ENCODE assay signal across 8 mouse cellular contexts in genomic region chr4:155785819-155786218, GRCm38 (mm10). TPM values are rescaled to one million over a fixed set of nuclear protein-coding genes. Genes with fewer than 3 reads are reported as not detected.
DNase-seq lines count a peak whose midpoint lies in the region; ATAC-seq and TF ChIP-seq lines count a peak whose summit lies in the region.

Gene Tmem88b (minus strand): TSS chr4:155785874.

- no peak for TF ChIP-seq POLR2A in testis, adult 2 months (IDR thresholded peaks at IDR 0.05; ENCODE audit: control insufficient read depth, low read depth, low read length)

- no peak for DNase-seq in frontal cortex, postnatal 36 days (ENCODE audit: low spot score in 2 of 2)
- no peak for DNase-seq in testis, postnatal 14 days (ENCODE audit: low spot score)
- DNase-seq in stomach, postnatal 0 days (ENCODE audit: low spot score): no peak
- DNase-seq in urinary bladder, postnatal 36 days (ENCODE audit: low spot score in 2 of 2): no peak
- no peak for DNase-seq in frontal cortex, postnatal 25 days (ENCODE audit: low spot score in 2 of 2)

- peaks cover 20% of the 10 kb centered on the region for H3K4me1 ChIP-seq in testis, adult 2 months (ENCODE audit: control insufficient read depth, insufficient read depth, low read length)
- peaks cover 12% of the 10 kb centered on the region for H3K4me1 ChIP-seq in limb, embryonic 12.5 days (replicated peaks)
- no peaks in the 10 kb centered on the region for H3K4me1 ChIP-seq in stomach, postnatal 0 days (replicated peaks; ENCODE audit: control insufficient read depth, insufficient read depth)

- no peak for TF ChIP-seq CTCF in testis, adult 2 months (IDR thresholded peaks at IDR 0.05; ENCODE audit: control insufficient read depth, insufficient read depth, insufficient replicate concordance, low read depth, low read length)
- peak; percentile 58 for TF ChIP-seq CTCF in stomach, postnatal 0 days (IDR thresholded peaks at IDR 0.05; ENCODE audit: low read depth)

- peak within 1 kb of the TSS; percentile 88 for H3K4me3 ChIP-seq in testis, adult 2 months (ENCODE audit: control insufficient read depth, low read depth, low read length)
- H3K4me3 ChIP-seq in limb, embryonic 12.5 days (replicated peaks): peak within 1 kb of the TSS; percentile 61
- peak within 1 kb of the TSS; percentile 63 for H3K4me3 ChIP-seq in stomach, postnatal 0 days (ENCODE audit: low read depth, low read length)

- 0 out of 2 replicates have a peak within 1 kb of the TSS, but pooled peaks have one; percentile 80 for H3K9ac ChIP-seq in limb, embryonic 12.5 days (replicated peaks)
- H3K9ac ChIP-seq in stomach, postnatal 0 days (ENCODE audit: low read length): peak within 1 kb of the TSS; percentile 86

- peak within 1 kb of the TSS; percentile 71 for H3K4me2 ChIP-seq in limb, embryonic 12.5 days
- peak within 1 kb of the TSS; percentile 75 for H3K4me2 ChIP-seq in stomach, postnatal 0 days (replicated peaks; ENCODE audit: low read depth)

- WGBS in limb, embryonic 12.5 days: 75% methylated on average over 5 of the region's 5 CpGs
- WGBS in stomach, postnatal 0 days: 54% methylated on average over 5 of the region's 5 CpGs

- peak within 1 kb of the TSS; percentile 79; the same call in 1 of the 2 replicates for H3K27ac ChIP-seq in testis, adult 2 months (ENCODE audit: control insufficient read depth, insufficient read depth, low read depth, low read length)
- peak within 1 kb of the TSS; percentile 35; the same call in 1 of the 2 replicates for H3K27ac ChIP-seq in limb, embryonic 12.5 days
- no peak within 1 kb of the TSS for H3K27ac ChIP-seq in stomach, postnatal 0 days (replicated peaks)

- no peaks in the 10 kb centered on the region for H3K36me3 ChIP-seq in testis, adult 2 months (ENCODE audit: control insufficient read depth, insufficient read depth, low read length)
- H3K36me3 ChIP-seq in limb, embryonic 12.5 days: no peaks in the 10 kb centered on the region
- no peaks in the 10 kb centered on the region for H3K36me3 ChIP-seq in stomach, postnatal 0 days (ENCODE audit: control insufficient read depth, insufficient read depth, low read length)

- ATAC-seq in frontal cortex, adult (ENCODE audit: low TSS enrichment): peak; percentile 35; the same call in 1 of the 2 replicates
- no peak for ATAC-seq in limb, embryonic 12.5 days (ENCODE audit: insufficient number of reproducible peaks, insufficient read depth, low FRiP score, low TSS enrichment, low read depth)
- ATAC-seq in stomach, postnatal 0 days (ENCODE audit: low FRiP score, low TSS enrichment): no peak

- no peaks in the 10 kb centered on the region for H3K27me3 ChIP-seq in testis, adult 2 months (ENCODE audit: control insufficient read depth, insufficient read depth, low read length)
- 0 out of 2 replicates have a peak, but pooled peaks cover under 1% of the 10 kb centered on the region for H3K27me3 ChIP-seq in limb, embryonic 12.5 days
- H3K27me3 ChIP-seq in stomach, postnatal 0 days (ENCODE audit: control insufficient read depth, insufficient read depth, low read length): no peaks in the 10 kb centered on the region

- no peak for TF ChIP-seq EP300 in stomach, postnatal 0 days (optimal IDR thresholded peaks at IDR 0.05)

- no peaks in the 10 kb centered on the region for H3K9me3 ChIP-seq in limb, embryonic 12.5 days
- H3K9me3 ChIP-seq in stomach, postnatal 0 days (ENCODE audit: control insufficient read depth, low read length): no peaks in the 10 kb centered on the region

RNA-seq across cellular contexts. Expression of gene Tmem88b, which starts in this region (rescaled TPM):
- 1.0 TPM in 2 replicates for polyA plus RNA-seq in testis, adult 2 months (2012; rRNA removed)
- 0.50 and 0.91 TPM in 2 replicates for polyA plus RNA-seq in limb, embryonic 12.5 days (2016; fragmentation: Nextera tagmentation; extraction: Ambion mirVana)
- 0.13 and 0.27 TPM in 2 replicates for polyA plus RNA-seq in stomach, postnatal 0 days (2015; fragmentation: Nextera tagmentation; extraction: Ambion mirVana)
